Mouse (Mus musculus) small intestine, adult 2 months (tissue): ENCODE measurements around the gene Tsfm.

ENCODE experiments used
- CTCF ChIP-seq: fragments of 200-500 bp; IDR thresholded peaks from 2 replicates; pipeline ENCODE4 v1.5.1; 2012; ENCODE audit warnings: low read depth, mild to moderate bottlenecking, control low read depth, inconsistent platforms, low read length, moderate library complexity, mixed read lengths; ENCODE audit not compliant: insufficient replicate concordance, insufficient read length; ENCODE audit errors: extremely low read depth
- POLR2A ChIP-seq: fragments of 200-500 bp; IDR thresholded peaks from 2 replicates; pipeline ENCODE4 v1.6.1; 2012; ENCODE audit warnings: low read depth, mild to moderate bottlenecking, control low read depth, inconsistent platforms, low read length, moderate library complexity

DNA sequence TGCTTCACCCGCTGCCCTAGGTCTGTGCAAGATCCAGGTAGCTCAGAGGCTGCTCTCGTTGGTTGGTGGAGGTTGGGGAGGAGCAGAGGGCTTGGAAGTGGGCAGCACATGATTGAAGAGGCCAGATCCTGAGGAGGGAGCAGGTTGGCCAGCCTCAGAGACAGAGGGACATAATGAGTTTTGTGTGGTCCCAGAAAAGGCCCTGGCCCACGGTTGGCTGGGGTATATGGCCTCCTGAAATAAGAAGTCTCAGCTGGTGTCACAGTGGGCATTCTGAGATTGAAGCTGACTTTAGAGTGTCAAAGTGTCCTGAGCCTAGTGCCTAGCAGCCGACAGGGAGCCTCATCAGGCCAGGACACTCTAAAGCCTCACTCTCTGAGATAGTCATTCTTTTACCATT is 45.5 kb downstream of the Tsfm start:
- TF ChIP-seq CTCF (no peak), POLR2A (no peak; the same call in 1 of the 2 replicates)
